Mouse (Mus musculus): Measurements from ENCODE around the gene Smg1. TPM values are rescaled to one million over a fixed set of nuclear protein-coding genes. Genes with fewer than 3 reads are reported as not detected.

Gene Smg1
- total and polyA plus RNA-seq, 2 experiments from 2014 or later: 14.2 to 57.4 TPM

- DNase-seq (no peak), ATAC-seq (no peak)
- H3K9me3 ChIP-seq (ENCODE audit: low read length): no peaks in the 10 kb centered on the region
- no peak overlapping the region for H3K4me3 ChIP-seq (ENCODE audit: low read depth, low read length)
- H3K9ac ChIP-seq: no peak overlapping the region
- peaks cover 68% of the 10 kb centered on the region for H3K36me3 ChIP-seq (ENCODE audit: insufficient read depth)
- TF ChIP-seq CTCF (IDR thresholded peaks at IDR 0.05; ENCODE audit: low read depth): no peak
- H3K27me3 ChIP-seq (ENCODE audit: insufficient read depth, low read length): no peaks in the 10 kb centered on the region
- WGBS: 52% methylated on average over 1 of the region's 1 CpGs
- no peak overlapping the region for H3K4me2 ChIP-seq (ENCODE audit: low read depth)
- H3K4me1 ChIP-seq (ENCODE audit: insufficient read depth): peaks cover 11% of the 10 kb centered on the region; the same call in 1 of the 2 replicates
- H3K27ac ChIP-seq (ENCODE audit: low read depth, low read length): no peak overlapping the region
Observed at GRCm38 (mm10) chr7:118107671-118108070, 135.8 kb downstream of the Smg1 start.

- TF ChIP-seq CTCF (IDR thresholded peaks at IDR 0.05; ENCODE audit: low read depth): no peak
- Histone ChIP-seq H3K4me3 (ENCODE audit: low read depth, low read length) (no peak overlapping the region), H3K9ac (no peak overlapping the region), H3K4me1 (ENCODE audit: insufficient read depth) (no peaks in the 10 kb centered on the region), H3K27me3 (ENCODE audit: insufficient read depth, low read length) (no peaks in the 10 kb centered on the region), H3K27ac (ENCODE audit: low read depth, low read length) (no peak overlapping the region), H3K9me3 (ENCODE audit: low read length) (no peaks in the 10 kb centered on the region), H3K36me3 (ENCODE audit: insufficient read depth) (peaks cover 40% of the 10 kb centered on the region), H3K4me2 (ENCODE audit: low read depth) (no peak overlapping the region)
- WGBS: 74% methylated on average over 5 of the region's 5 CpGs
- ATAC-seq: no peak
- DNase-seq: peak; percentile 20
Observed at GRCm38 (mm10) chr7:118104458-118105052, 138.9 kb downstream of the Smg1 start.

GRCm38 (mm10) chr7:118103462-118104379, 139.7 kb downstream of the Smg1 start:
- WGBS: 40% methylated on average over 5 of the region's 5 CpGs
- Histone ChIP-seq H3K36me3 (ENCODE audit: insufficient read depth) (peaks cover 32% of the 10 kb centered on the region), H3K9ac (no peak overlapping the region), H3K27me3 (ENCODE audit: insufficient read depth, low read length) (no peaks in the 10 kb centered on the region), H3K4me3 (ENCODE audit: low read depth, low read length) (no peak overlapping the region), H3K4me2 (ENCODE audit: low read depth) (no peak overlapping the region), H3K9me3 (ENCODE audit: low read length) (no peaks in the 10 kb centered on the region), H3K4me1 (ENCODE audit: insufficient read depth) (no peaks in the 10 kb centered on the region), H3K27ac (ENCODE audit: low read depth, low read length) (no peak overlapping the region)
- ATAC-seq (peak; percentile 16), DNase-seq (no peak)
- TF ChIP-seq CTCF (IDR thresholded peaks at IDR 0.05; ENCODE audit: low read depth): no peak

- H3K27me3 ChIP-seq (ENCODE audit: insufficient read depth, low read length): no peaks in the 10 kb centered on the region
- H3K27ac ChIP-seq (ENCODE audit: low read depth, low read length): no peak overlapping the region
- H3K9me3 ChIP-seq (ENCODE audit: low read length): no peaks in the 10 kb centered on the region
- DNase-seq: no peak
- H3K4me1 ChIP-seq (ENCODE audit: insufficient read depth): no peaks in the 10 kb centered on the region
- no peak overlapping the region for H3K9ac ChIP-seq
- no peak overlapping the region for H3K4me2 ChIP-seq (ENCODE audit: low read depth)
- peaks cover 23% of the 10 kb centered on the region for H3K36me3 ChIP-seq (ENCODE audit: insufficient read depth)
- 34% methylated on average over 4 of the region's 4 CpGs for WGBS
- ATAC-seq: peak; percentile 23; the same call in 1 of the 2 replicates
- TF ChIP-seq CTCF (IDR thresholded peaks at IDR 0.05; ENCODE audit: low read depth): no peak
- no peak overlapping the region for H3K4me3 ChIP-seq (ENCODE audit: low read depth, low read length)
Observed at GRCm38 (mm10) chr7:118102678-118103461, 140.6 kb downstream of the Smg1 start.

- 46% methylated on average over 4 of the region's 4 CpGs for WGBS
- H3K9ac ChIP-seq: no peak overlapping the region
- no peak overlapping the region for H3K27ac ChIP-seq (ENCODE audit: low read depth, low read length)
- DNase-seq (peak; percentile 84), ATAC-seq (peak; percentile 55; the same call in 1 of the 2 replicates)
- H3K4me3 ChIP-seq (ENCODE audit: low read depth, low read length): no peak overlapping the region
- H3K4me1 ChIP-seq (ENCODE audit: insufficient read depth): no peaks in the 10 kb centered on the region
- no peak overlapping the region for H3K4me2 ChIP-seq (ENCODE audit: low read depth)
- H3K27me3 ChIP-seq (ENCODE audit: insufficient read depth, low read length): no peaks in the 10 kb centered on the region
- peak; percentile 98 for TF ChIP-seq CTCF (IDR thresholded peaks at IDR 0.05; ENCODE audit: low read depth)
- H3K36me3 ChIP-seq (ENCODE audit: insufficient read depth): peaks cover 17% of the 10 kb centered on the region
- no peaks in the 10 kb centered on the region for H3K9me3 ChIP-seq (ENCODE audit: low read length)
Observed at GRCm38 (mm10) chr7:118102231-118102630, 141.2 kb downstream of the Smg1 start.

- ATAC-seq: no peak
- 74% methylated on average over 7 of the region's 7 CpGs for WGBS
- no peak for TF ChIP-seq CTCF (IDR thresholded peaks at IDR 0.05; ENCODE audit: low read depth)
Observed at GRCm38 (mm10) chr7:118097615-118098014, 145.9 kb downstream of the Smg1 start.

More at GRCm38 (mm10) chr7:118097615-118098014, 145.9 kb downstream of the Smg1 start:
- Histone ChIP-seq H3K27ac (ENCODE audit: low read depth, low read length) (no peak overlapping the region), H3K9ac (no peak overlapping the region), H3K4me3 (ENCODE audit: low read depth, low read length) (no peak overlapping the region), H3K4me1 (ENCODE audit: insufficient read depth) (no peaks in the 10 kb centered on the region), H3K36me3 (ENCODE audit: insufficient read depth) (no peaks in the 10 kb centered on the region), H3K27me3 (ENCODE audit: insufficient read depth, low read length) (no peaks in the 10 kb centered on the region), H3K4me2 (ENCODE audit: low read depth) (no peak overlapping the region), H3K9me3 (ENCODE audit: low read length) (no peaks in the 10 kb centered on the region)
- DNase-seq: no peak

Other genes with a start within 250 kb of the Smg1 start
- gene Rps15a, start 127.5 kb downstream of the Smg1 start, total RNA-seq (2014; rRNA removed): 192 and 221 TPM in 2 replicates
- 384 and 597 TPM in 2 replicates for gene Rps15a, start 127.5 kb downstream of the Smg1 start, polyA plus RNA-seq (2015; fragmentation: Nextera tagmentation; extraction: Ambion mirVana)
- gene Arl6ip1, start 114.0 kb downstream of the Smg1 start, total RNA-seq (2014; rRNA removed): 292 and 386 TPM in 2 replicates
- gene Arl6ip1, start 114.0 kb downstream of the Smg1 start, polyA plus RNA-seq (2015; fragmentation: Nextera tagmentation; extraction: Ambion mirVana): 588 and 659 TPM in 2 replicates
- 19.6 and 22.5 TPM in 2 replicates for gene Syt17, start 204.6 kb upstream of the Smg1 start, total RNA-seq (2014; rRNA removed)
- 10.4 and 18.2 TPM in 2 replicates for gene Syt17, start 204.6 kb upstream of the Smg1 start, polyA plus RNA-seq (2015; fragmentation: Nextera tagmentation; extraction: Ambion mirVana)
- 3.8 and 6.0 TPM in 2 replicates for gene Itpripl2, start 248.3 kb upstream of the Smg1 start, total RNA-seq (2014; rRNA removed)
- gene Itpripl2, start 248.3 kb upstream of the Smg1 start, polyA plus RNA-seq (2015; fragmentation: Nextera tagmentation; extraction: Ambion mirVana): 0.42 and 0.43 TPM in 2 replicates